Mouse (Mus musculus): ENCODE results near the gene Anxa9. TPM values are rescaled to one million over a fixed set of nuclear protein-coding genes. Genes with fewer than 3 reads are reported as not detected.
A peak's percentile ranks its signal among the peaks of the same experiment; 100 is the strongest.

Anxa9 gene
- total and polyA plus RNA-seq, 3 experiments: 1.5 to 4.1 (median 2.5) TPM

DNA sequence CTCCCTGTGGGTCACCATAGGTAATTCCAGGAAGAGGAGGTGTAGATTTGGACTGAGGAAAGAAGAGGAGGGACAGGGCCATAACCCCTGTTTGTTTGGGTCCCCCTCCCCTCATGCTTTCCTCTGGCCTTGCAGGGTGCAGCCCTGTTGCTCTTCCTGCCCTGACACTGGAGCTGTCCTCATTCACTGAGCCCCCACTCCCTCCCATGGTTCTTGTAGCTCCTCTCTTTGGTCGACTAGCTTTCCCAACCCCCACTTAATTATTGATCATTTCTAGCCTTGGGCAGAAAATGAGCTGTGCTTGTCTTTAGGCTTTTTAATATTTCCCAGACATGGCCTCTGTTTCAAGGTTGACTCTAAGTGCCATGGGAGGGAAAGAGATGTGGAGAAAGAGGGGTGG lies 22.9 kb downstream of the Anxa9 start:
- Histone ChIP-seq H3K9ac (ENCODE audit: insufficient read depth, low read depth) (0 out of 2 replicates have a peak overlapping the region, but pooled peaks have one; percentile 96), H3K36me3 (replicated peaks in 1 of 2; ENCODE audit: control insufficient read depth in 1 of 2, insufficient read depth in 1 of 2, low read length in 1 of 2) (peaks cover 4 to 12% of the 10 kb centered on the region in 2 experiments), H3K4me3 (replicated peaks in 1 of 3; ENCODE audit: low read depth in 2 of 3, low read length in 2 of 3, poor library complexity in 1 of 3) (no peak overlapping the region), H3K27ac (ENCODE audit: insufficient read depth, low read depth) (no peak overlapping the region), H3K4me2 (ENCODE audit: insufficient read depth, low read depth, poor library complexity, severe bottlenecking) (peak overlapping the region; percentile 80; the same call in 1 of the 2 replicates), H3K79me2 (replicated peaks; ENCODE audit: control insufficient read depth, extremely low read depth, insufficient read depth, poor library complexity, severe bottlenecking) (0 out of 2 replicates have a peak, but pooled peaks cover 2% of the 10 kb centered on the region), H3K4me1 (ENCODE audit: control insufficient read depth in 1 of 2, insufficient read depth in 2 of 2) (peaks cover 0 to 18% of the 10 kb centered on the region in 2 experiments; a peak in 2 of 4 replicates), H3K27me3 (replicated peaks) (no peaks in the 10 kb centered on the region), H3K9me3 (replicated peaks; ENCODE audit: low read length) (no peaks in the 10 kb centered on the region)
- dilution Hi-C loops (cut with MboI; ENCODE audit: extremely low pct_ligation_motif_present, extremely low pct_unique_long_range_greater_than_20kb, low sequenced_read_pairs) (no loop called here), in situ Hi-C loops (cut with MboI; ENCODE audit: low pct_ligation_motif_present, low pct_unique_long_range_greater_than_20kb, low sequenced_read_pairs) (no loop called here)
- TF ChIP-seq KAT2A (IDR thresholded peaks at IDR 0.05; ENCODE audit: insufficient replicate concordance, low read length): no peak
- TF ChIP-seq SMC3 (IDR thresholded peaks at IDR 0.05; ENCODE audit: low read depth, low read length): no peak
- no peak for TF ChIP-seq E2F4 (IDR thresholded peaks at IDR 0.05; ENCODE audit: insufficient replicate concordance, low read depth, low read length)
- no peak for TF ChIP-seq MAZ (IDR thresholded peaks at IDR 0.05; ENCODE audit: low read depth, low read length)
- TF ChIP-seq USF1 (IDR thresholded peaks at IDR 0.05; ENCODE audit: low read depth, low read length): no peak
- no peak for TF ChIP-seq EP300 (IDR thresholded peaks at IDR 0.05; ENCODE audit: low read length)
- TF ChIP-seq TBP (conservative IDR thresholded peaks at IDR 0.05; ENCODE audit: low read depth, low read length): no peak
- TF ChIP-seq ZKSCAN1 (IDR thresholded peaks at IDR 0.05; ENCODE audit: borderline replicate concordance, low read depth, low read length): no peak
- no peak for TF ChIP-seq NELFE (IDR thresholded peaks at IDR 0.05; ENCODE audit: low read depth, low read length)
- TF ChIP-seq ZC3H11A (IDR thresholded peaks at IDR 0.05; ENCODE audit: low read depth, low read length): no peak
- no peak for TF ChIP-seq USF2 (conservative IDR thresholded peaks at IDR 0.05; ENCODE audit: low read depth, low read length)
- TF ChIP-seq RAD21 (IDR thresholded peaks at IDR 0.05; ENCODE audit: low read depth, low read length): no peak
- TF ChIP-seq IRF4 (IDR thresholded peaks at IDR 0.05; ENCODE audit: low read depth, low read length): no peak
- no peak for TF ChIP-seq POLR2A (IDR thresholded peaks at IDR 0.05; ENCODE audit: low read depth, low read length)
- no peak for TF ChIP-seq BHLHE40 (IDR thresholded peaks at IDR 0.05; ENCODE audit: low read depth, low read length)
- TF ChIP-seq TCF12 (IDR thresholded peaks at IDR 0.05; ENCODE audit: low read depth, low read length): no peak
- TF ChIP-seq CHD1 (IDR thresholded peaks at IDR 0.05; ENCODE audit: low read depth, low read length): no peak
- no peak for TF ChIP-seq PAX5 (IDR thresholded peaks at IDR 0.05; ENCODE audit: low read length)
- TF ChIP-seq JUND (conservative IDR thresholded peaks at IDR 0.05; ENCODE audit: low read depth, low read length): no peak
- TF ChIP-seq JUN (IDR thresholded peaks at IDR 0.05; ENCODE audit: insufficient read depth, low read depth, low read length): no peak
- no peak for DNase-seq (ENCODE audit: extremely low read depth)

GRCm38 (mm10) chr3:95283589-95283941 lies 23.4 kb downstream of the Anxa9 start:
- Histone ChIP-seq H3K79me2 (replicated peaks; ENCODE audit: control insufficient read depth, extremely low read depth, insufficient read depth, poor library complexity, severe bottlenecking) (0 out of 2 replicates have a peak, but pooled peaks cover 2% of the 10 kb centered on the region), H3K4me2 (ENCODE audit: insufficient read depth, low read depth, poor library complexity, severe bottlenecking) (peak overlapping the region; percentile 80), H3K4me3 (replicated peaks in 1 of 3; ENCODE audit: low read depth in 2 of 3, low read length in 2 of 3, poor library complexity in 1 of 3) (peak overlapping the region in 2 of 3 experiments; percentile 68 to 75), H3K9ac (ENCODE audit: insufficient read depth, low read depth) (peak overlapping the region; percentile 96), H3K36me3 (replicated peaks in 1 of 2; ENCODE audit: control insufficient read depth in 1 of 2, insufficient read depth in 1 of 2, low read length in 1 of 2) (peaks cover 4 to 9% of the 10 kb centered on the region in 2 experiments), H3K27me3 (replicated peaks) (no peaks in the 10 kb centered on the region), H3K27ac (ENCODE audit: insufficient read depth, low read depth) (no peak overlapping the region), H3K9me3 (replicated peaks; ENCODE audit: low read length) (no peaks in the 10 kb centered on the region), H3K4me1 (ENCODE audit: control insufficient read depth in 1 of 2, insufficient read depth in 2 of 2) (peaks cover 0 to 18% of the 10 kb centered on the region in 2 experiments; a peak in 2 of 4 replicates)
- dilution Hi-C loops (cut with MboI; ENCODE audit: extremely low pct_ligation_motif_present, extremely low pct_unique_long_range_greater_than_20kb, low sequenced_read_pairs) (no loop called here), in situ Hi-C loops (cut with MboI; ENCODE audit: low pct_ligation_motif_present, low pct_unique_long_range_greater_than_20kb, low sequenced_read_pairs) (no loop called here)
- no peak for TF ChIP-seq ZKSCAN1 (IDR thresholded peaks at IDR 0.05; ENCODE audit: borderline replicate concordance, low read depth, low read length)
- TF ChIP-seq PAX5 (IDR thresholded peaks at IDR 0.05; ENCODE audit: low read length): no peak
- 0 out of 2 replicates have a peak, but pooled peaks have one; percentile 9 for TF ChIP-seq NELFE (IDR thresholded peaks at IDR 0.05; ENCODE audit: low read depth, low read length)
- 0 out of 2 replicates have a peak, but pooled peaks have one; percentile 16 for TF ChIP-seq MAX (IDR thresholded peaks at IDR 0.05; ENCODE audit: low read length)
- no peak for DNase-seq (ENCODE audit: extremely low read depth)

Measured in CH12.LX (cell line).